Mouse (Mus musculus) embryonic facial prominence, embryonic 13.5 days (tissue): ENCODE data around the gene Rtkn2. TPM values are rescaled to one million over a fixed set of nuclear protein-coding genes. Genes with fewer than 3 reads are reported as not detected.

Experiments
- ATAC-seq: fragments of 200-750 bp; cut with Nextera tagmentation; 2 replicates; pipeline ENCODE4 v1.8.0; 2017; ENCODE audit warnings: low read depth; ENCODE audit not compliant: insufficient number of reproducible peaks, insufficient read depth, low FRiP score, low TSS enrichment
- H3K27ac ChIP-seq: fragments of 300-500 bp; sonication (generic); 2 replicates; pipeline ENCODE4 v1.5.1; 2015; ENCODE audit warnings: moderate library complexity, mild to moderate bottlenecking, inconsistent platforms
- H3K27me3 ChIP-seq: fragments of 300-500 bp; sonication (generic); 2 replicates; pipeline ENCODE4 v1.6.1; 2015; ENCODE audit warnings: mild to moderate bottlenecking, inconsistent platforms
- H3K36me3 ChIP-seq: fragments of 300-500 bp; sonication (generic); 2 replicates; pipeline ENCODE4 v1.6.1; 2015; ENCODE audit warnings: mild to moderate bottlenecking, inconsistent platforms
- H3K4me1 ChIP-seq: fragments of 300-500 bp; sonication (generic); 2 replicates; pipeline ENCODE4 v1.6.1; 2015; ENCODE audit warnings: inconsistent platforms
- H3K4me2 ChIP-seq: fragments of 300-500 bp; sonication (generic); 2 replicates; pipeline ENCODE4 v1.6.1; 2015; ENCODE audit warnings: moderate library complexity, mild to moderate bottlenecking, inconsistent platforms
- H3K4me3 ChIP-seq: fragments of 300-500 bp; sonication (generic); 2 replicates; pipeline ENCODE4 v1.5.1; 2015; ENCODE audit warnings: mild to moderate bottlenecking, inconsistent platforms
- H3K9ac ChIP-seq: fragments of 300-500 bp; sonication (generic); 2 replicates; pipeline ENCODE4 v1.6.1; 2015; ENCODE audit warnings: mild to moderate bottlenecking, inconsistent platforms
- H3K9me3 ChIP-seq: fragments of 300-500 bp; sonication (generic); 2 replicates; pipeline ENCODE4 v1.6.1; 2016; ENCODE audit warnings: inconsistent platforms
- WGBS: fragments of 180-500 bp; shearing (Covaris S2); methylation state at CpG from one replicate; pipeline ENCODE4 v1.1.7; 2015; ENCODE audit warnings: mixed read lengths; 5-methylcytosine and 5-hydroxymethylcytosine counted together
- polyA plus RNA-seq: library from polyadenylated mRNA; unstranded; fragments of >200 nt; fragmentation: Nextera tagmentation; extraction: Ambion mirVana; gene quantifications from 2 replicates; pipeline ENCODE4 v1.2.1, GENCODE M21; 2015

Rtkn2 gene
- polyA plus RNA-seq, 1 experiment from 2014 or later, result 9.8 TPM

DNA sequence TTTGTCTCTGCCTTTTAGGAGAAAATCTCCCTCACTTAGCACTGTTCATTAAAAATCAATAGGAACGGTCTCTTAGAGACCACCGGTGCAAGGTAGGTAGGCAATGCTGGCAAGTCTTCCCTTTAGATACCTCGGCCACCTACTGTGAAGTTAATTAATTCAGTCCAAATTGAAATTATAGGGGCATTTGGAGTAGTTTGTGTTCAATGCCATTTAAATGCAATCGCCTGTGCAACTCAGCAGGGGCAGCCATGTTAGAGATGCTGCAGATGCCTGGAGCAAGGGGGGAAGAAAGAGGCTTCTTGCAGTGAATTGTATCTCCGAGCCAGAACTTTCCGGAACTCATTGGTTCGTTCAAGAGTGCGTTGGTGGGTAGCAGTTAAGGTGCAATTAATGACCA lies 65.5 kb downstream of the Rtkn2 start:
- 91% methylated on average over 8 of the region's 8 CpGs for WGBS

DNA sequence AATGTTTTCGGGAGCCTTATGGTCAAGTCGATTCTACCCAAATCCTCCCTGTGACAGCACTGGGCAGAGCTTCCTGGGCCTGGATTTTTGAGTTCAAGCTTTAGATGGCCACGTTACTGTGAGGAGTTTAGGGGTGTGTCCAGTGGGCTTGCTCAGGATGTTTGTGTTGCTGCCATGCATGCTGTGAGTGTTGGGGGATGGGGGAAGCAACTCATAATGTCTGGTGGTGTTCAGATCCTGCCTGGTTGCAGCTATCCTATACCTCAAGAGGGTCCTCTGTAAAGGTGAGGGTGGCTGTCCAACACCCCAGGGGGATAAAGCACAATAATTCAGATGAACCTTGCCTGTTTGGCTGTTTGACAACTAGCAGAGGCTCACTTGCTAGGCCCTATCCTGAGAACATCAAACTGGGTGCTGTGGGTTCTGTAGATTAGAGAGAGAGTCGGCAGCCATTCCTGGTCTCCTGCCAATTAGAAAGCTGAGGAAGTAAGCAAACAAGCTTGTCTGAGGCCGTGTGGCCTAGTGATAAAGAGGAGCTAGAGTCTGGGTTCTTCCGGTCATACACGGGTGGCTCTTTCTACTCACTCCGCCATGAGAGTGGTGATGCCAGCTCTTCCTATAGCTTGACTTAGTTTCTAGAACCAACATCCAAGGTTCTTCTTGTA lies 69.4 kb downstream of the Rtkn2 start:
- H3K9me3 ChIP-seq, result no peaks in the 10 kb centered on the region
- H3K36me3 ChIP-seq, result no peaks in the 10 kb centered on the region; the same call in 1 of the 2 replicates
- 87% methylated on average over 8 of the region's 8 CpGs for WGBS
- 0 out of 2 replicates have a peak, but pooled peaks cover 4% of the 10 kb centered on the region for H3K4me1 ChIP-seq
- H3K4me2 ChIP-seq, result no peak overlapping the region
- H3K9ac ChIP-seq, result no peak overlapping the region
- no peaks in the 10 kb centered on the region for H3K27me3 ChIP-seq
- no peak for ATAC-seq
- no peak overlapping the region for H3K27ac ChIP-seq
- H3K4me3 ChIP-seq, result no peak overlapping the region

More for the DNA sequence above, 65.5 kb downstream of the Rtkn2 start:
- no peak overlapping the region for H3K4me2 ChIP-seq
- no peaks in the 10 kb centered on the region for H3K27me3 ChIP-seq
- 0 out of 2 replicates have a peak, but pooled peaks cover 6% of the 10 kb centered on the region for H3K4me1 ChIP-seq
- peaks cover 3% of the 10 kb centered on the region; the same call in 1 of the 2 replicates for H3K36me3 ChIP-seq
- no peak overlapping the region for H3K27ac ChIP-seq
- H3K4me3 ChIP-seq, result no peak overlapping the region
- ATAC-seq, result no peak
- no peak overlapping the region for H3K9ac ChIP-seq
- no peaks in the 10 kb centered on the region for H3K9me3 ChIP-seq

DNA sequence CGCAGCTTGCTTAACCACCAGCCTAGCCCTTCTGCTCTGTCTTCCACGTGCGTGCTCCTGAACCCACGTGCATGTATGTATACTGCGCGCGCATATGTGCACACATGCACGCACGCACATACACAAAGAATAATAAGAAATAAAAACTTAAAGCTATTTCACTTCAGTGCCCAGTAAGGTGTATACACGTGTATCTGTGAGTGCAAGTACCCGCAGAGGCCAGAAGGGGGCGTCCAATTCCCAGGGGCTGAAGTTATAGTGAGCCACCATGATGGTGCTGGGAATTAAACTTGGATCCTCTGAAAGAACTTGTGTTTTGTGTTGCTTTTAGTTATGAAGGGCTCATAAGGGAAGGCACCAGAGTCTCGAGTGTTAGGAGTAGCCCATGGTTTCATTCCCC lies 71.5 kb downstream of the Rtkn2 start:
- Histone ChIP-seq H3K4me3 (no peak overlapping the region), H3K9ac (no peak overlapping the region), H3K4me2 (no peak overlapping the region), H3K4me1 (0 out of 2 replicates have a peak, but pooled peaks cover 4% of the 10 kb centered on the region), H3K36me3 (no peaks in the 10 kb centered on the region; the same call in 1 of the 2 replicates), H3K9me3 (no peaks in the 10 kb centered on the region), H3K27ac (no peak overlapping the region), H3K27me3 (no peaks in the 10 kb centered on the region)
- no peak for ATAC-seq
- 85% methylated on average over 13 of the region's 13 CpGs for WGBS

DNA sequence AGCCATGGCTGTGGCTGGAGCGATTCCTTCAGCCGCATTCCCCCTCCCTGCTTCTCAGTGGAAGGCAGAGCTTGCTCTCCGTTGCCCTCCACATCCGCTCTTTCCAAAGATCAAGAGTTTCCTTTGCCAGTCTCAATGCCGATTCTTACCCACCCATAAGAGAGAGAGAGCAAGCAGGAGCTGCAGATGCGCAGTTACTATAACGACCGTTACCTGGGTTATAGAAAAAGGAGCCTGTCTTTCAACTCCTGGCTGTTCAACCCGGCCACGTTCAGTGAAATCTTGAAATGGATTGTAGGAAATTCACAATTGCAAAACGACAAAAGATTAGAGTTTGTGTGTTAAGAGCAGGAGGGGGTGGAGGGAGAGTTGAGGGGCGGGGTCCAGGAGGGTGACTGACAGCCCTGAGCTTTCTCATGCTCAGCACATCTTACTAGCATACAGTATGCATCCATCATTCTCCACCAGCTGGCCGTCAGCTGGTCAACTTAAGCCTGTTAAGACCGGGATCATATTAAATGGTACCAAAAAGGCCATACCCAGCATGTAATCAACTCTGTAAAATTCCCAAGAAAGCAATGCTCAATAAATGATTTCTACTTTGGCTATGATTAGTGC lies 72.1 kb downstream of the Rtkn2 start:
- no peak for ATAC-seq
- WGBS, result 92% methylated on average over 14 of the region's 14 CpGs
- Histone ChIP-seq H3K9me3 (no peaks in the 10 kb centered on the region), H3K4me3 (no peak overlapping the region), H3K4me2 (no peak overlapping the region), H3K36me3 (no peaks in the 10 kb centered on the region; the same call in 1 of the 2 replicates), H3K27ac (no peak overlapping the region), H3K4me1 (0 out of 2 replicates have a peak, but pooled peaks cover 4% of the 10 kb centered on the region), H3K27me3 (no peaks in the 10 kb centered on the region), H3K9ac (no peak overlapping the region)

DNA sequence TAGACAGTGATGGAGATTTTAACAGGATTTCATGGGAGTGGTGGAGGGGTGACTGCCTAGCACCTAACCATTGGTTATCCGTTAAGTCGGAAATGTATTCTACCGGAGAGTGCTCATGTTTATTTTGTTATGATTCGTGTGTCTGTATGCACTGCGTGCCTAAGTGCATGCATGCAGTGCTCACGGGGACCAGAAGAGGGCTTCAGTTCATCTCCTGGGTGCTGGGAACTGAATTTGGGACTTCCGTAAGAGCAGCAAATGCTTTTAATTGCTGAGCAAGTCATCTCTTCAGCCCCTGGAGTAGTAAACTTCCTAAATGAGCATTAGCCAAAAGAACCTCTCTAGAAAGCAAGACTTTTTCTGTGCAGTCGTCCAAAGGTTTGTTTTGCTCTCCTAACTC lies 72.9 kb downstream of the Rtkn2 start:
- Histone ChIP-seq H3K9me3 (no peaks in the 10 kb centered on the region), H3K4me3 (no peak overlapping the region), H3K27me3 (no peaks in the 10 kb centered on the region), H3K36me3 (no peaks in the 10 kb centered on the region; the same call in 1 of the 2 replicates), H3K4me2 (no peak overlapping the region), H3K27ac (no peak overlapping the region), H3K9ac (no peak overlapping the region), H3K4me1 (0 out of 2 replicates have a peak, but pooled peaks cover 4% of the 10 kb centered on the region)
- no peak for ATAC-seq
- WGBS, result 89% methylated on average over 8 of the region's 8 CpGs

DNA sequence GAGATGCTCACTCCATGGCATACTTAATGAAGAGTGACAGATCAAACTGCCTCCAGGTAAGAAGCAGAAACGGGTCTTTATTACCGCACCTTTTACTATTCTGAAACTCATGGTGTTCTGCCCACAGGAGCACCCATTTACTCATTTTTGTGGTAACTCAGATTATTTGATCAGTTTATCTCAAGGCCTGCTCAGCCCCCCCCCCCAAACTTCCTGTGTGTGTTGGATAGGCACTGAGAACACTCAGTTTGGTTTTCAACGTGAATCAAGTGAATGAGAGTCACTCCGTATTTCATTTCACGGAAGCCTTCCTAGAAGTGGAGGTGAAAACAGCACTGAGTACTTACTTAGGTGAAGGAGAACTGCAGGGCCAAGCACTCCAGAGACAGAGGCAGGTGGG lies 74.8 kb downstream of the Rtkn2 start:
- no peak for ATAC-seq
- 64% methylated on average over 5 of the region's 5 CpGs for WGBS

DNA sequence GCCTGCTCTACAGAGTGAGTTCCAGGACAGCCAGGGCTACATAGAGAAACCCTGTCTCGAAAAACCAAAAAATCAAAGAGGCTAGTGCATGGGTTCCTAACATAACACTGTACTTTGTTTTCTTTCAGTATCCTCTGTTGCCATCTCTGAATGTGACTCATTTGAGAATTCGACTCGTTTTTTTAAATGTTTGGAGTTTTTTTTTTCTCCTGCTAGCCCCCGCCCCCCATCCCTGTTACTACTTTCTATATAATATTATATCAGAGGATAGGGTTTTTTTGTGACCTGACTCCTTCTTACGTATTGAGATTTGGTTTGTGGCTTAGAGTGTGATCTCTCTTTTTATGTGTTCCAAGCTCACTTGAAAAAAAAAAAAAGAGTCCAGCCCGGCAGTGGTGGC lies 75.3 kb downstream of the Rtkn2 start:
- Histone ChIP-seq H3K4me2 (no peak overlapping the region), H3K9ac (no peak overlapping the region), H3K27me3 (no peaks in the 10 kb centered on the region), H3K27ac (no peak overlapping the region), H3K4me3 (no peak overlapping the region), H3K9me3 (no peaks in the 10 kb centered on the region), H3K4me1 (0 out of 2 replicates have a peak, but pooled peaks cover 4% of the 10 kb centered on the region), H3K36me3 (no peaks in the 10 kb centered on the region; the same call in 1 of the 2 replicates)
- WGBS, result 83% methylated on average over 6 of the region's 6 CpGs
- ATAC-seq, result no peak

More for the DNA sequence above, 74.8 kb downstream of the Rtkn2 start:
- Histone ChIP-seq H3K27me3 (no peaks in the 10 kb centered on the region), H3K9me3 (no peaks in the 10 kb centered on the region), H3K4me1 (0 out of 2 replicates have a peak, but pooled peaks cover 4% of the 10 kb centered on the region), H3K4me2 (no peak overlapping the region), H3K27ac (no peak overlapping the region), H3K4me3 (no peak overlapping the region), H3K36me3 (no peaks in the 10 kb centered on the region; the same call in 1 of the 2 replicates), H3K9ac (no peak overlapping the region)

DNA sequence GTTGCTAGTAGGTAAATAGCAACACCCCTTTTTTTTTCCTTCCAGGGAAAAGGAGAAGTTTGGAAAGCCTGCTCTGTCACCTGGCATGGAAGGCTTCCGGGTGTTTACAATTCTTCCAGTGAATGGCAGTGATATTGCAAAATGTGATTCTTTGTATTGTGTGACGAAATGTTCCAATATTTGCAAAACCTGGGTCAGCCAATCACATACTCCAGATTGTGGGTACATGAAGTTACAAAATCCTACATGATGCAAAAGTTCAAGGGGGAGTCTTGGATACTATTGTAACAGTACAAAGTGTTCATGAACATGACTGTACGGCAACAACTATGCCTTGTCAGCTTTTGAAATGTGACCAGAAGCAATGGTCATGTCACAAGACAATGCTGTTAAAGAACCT lies 78.5 kb downstream of the Rtkn2 start:
- no peaks in the 10 kb centered on the region for H3K36me3 ChIP-seq
- H3K9ac ChIP-seq, result no peak overlapping the region
- no peak overlapping the region for H3K4me3 ChIP-seq
- H3K27ac ChIP-seq, result no peak overlapping the region
- 94% methylated on average over 3 of the region's 3 CpGs for WGBS
- no peak for ATAC-seq
- H3K27me3 ChIP-seq, result no peaks in the 10 kb centered on the region
- H3K4me1 ChIP-seq, result 0 out of 2 replicates have a peak, but pooled peaks cover 4% of the 10 kb centered on the region
- no peaks in the 10 kb centered on the region for H3K9me3 ChIP-seq
- no peak overlapping the region for H3K4me2 ChIP-seq

DNA sequence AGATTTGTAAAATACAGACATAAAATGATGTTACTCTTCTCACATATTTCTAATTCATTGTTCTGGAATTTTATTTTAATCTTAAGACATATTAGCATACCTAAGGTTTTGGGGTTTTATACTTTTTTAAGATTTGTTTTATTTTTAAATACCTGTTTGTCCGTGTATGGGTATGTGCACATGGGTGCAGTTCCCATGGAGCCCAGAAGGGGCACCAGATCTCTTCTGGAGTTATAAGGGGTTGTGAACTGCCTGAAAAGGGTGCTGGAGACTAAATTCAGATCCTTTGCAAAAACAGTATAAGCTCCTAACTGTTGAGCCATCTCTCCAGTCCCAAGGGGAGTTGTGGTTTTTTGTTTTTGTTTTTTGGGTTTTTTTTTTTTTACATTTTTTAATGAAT lies 79.0 kb downstream of the Rtkn2 start:
- no peaks in the 10 kb centered on the region for H3K27me3 ChIP-seq
- WGBS, result 98% methylated on average over 1 of the region's 1 CpGs
- H3K9me3 ChIP-seq, result no peaks in the 10 kb centered on the region
- no peak for ATAC-seq
- no peak overlapping the region for H3K9ac ChIP-seq
- no peak overlapping the region for H3K4me3 ChIP-seq
- H3K27ac ChIP-seq, result no peak overlapping the region
- H3K4me2 ChIP-seq, result no peak overlapping the region
- H3K36me3 ChIP-seq, result no peaks in the 10 kb centered on the region
- H3K4me1 ChIP-seq, result 0 out of 2 replicates have a peak, but pooled peaks cover 2% of the 10 kb centered on the region

DNA sequence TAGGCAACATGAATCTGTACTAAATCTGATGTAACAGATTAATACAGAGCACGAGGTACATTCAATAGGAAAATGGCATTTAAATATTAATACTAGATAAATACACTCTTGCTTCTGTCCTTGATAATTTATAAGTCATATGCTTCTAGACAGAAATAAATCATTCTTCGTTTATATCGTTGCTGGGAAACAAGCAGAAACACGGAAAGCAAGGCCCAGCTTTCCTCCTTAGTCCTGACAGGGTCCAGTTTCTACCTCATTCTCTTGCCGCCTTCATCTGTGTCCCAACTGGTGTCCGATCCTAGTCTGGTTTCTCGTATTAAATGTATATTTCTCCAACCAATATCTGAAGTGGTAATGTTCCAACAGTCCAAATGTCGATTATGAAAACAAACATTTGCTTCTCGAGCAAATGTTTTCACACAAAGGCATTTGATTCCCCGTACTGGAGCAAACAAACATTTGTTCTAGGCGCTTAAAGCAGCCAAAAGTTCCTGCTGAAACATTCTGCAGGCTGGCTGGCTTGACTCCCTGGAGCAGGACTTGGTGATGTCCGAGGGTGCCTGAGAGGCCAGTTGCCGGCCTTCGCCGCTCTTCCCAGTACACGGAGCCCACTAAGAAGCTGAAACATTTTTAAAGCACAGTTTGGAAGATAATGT lies 81.3 kb downstream of the Rtkn2 start:
- ATAC-seq, result no peak
- no peak overlapping the region for H3K27ac ChIP-seq
- 80% methylated on average over 16 of the region's 16 CpGs for WGBS

DNA sequence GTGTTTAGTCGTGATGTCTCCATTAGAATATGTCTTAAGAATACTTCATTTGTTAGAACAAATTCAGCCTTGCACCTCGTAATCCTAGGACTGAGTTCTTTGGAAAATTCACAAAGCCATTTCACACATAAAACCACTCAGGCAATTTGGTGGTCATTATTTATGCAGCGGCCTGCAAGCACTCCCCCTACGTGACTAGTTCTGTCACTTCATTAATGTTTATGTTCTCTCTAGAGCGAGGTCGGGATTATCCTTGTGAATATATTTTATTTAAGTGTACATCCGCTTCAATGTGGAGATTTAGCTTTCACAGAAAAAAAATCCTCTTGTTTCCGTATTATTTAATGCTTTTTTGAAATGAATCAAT lies 81.9 kb downstream of the Rtkn2 start:
- no peaks in the 10 kb centered on the region for H3K27me3 ChIP-seq
- ATAC-seq, result no peak
- H3K4me1 ChIP-seq, result peaks cover 4% of the 10 kb centered on the region; the same call in 1 of the 2 replicates
- no peak overlapping the region for H3K27ac ChIP-seq
- no peak overlapping the region for H3K9ac ChIP-seq
- no peaks in the 10 kb centered on the region for H3K9me3 ChIP-seq
- WGBS, result 86% methylated on average over 8 of the region's 8 CpGs
- no peak overlapping the region for H3K4me2 ChIP-seq
- H3K4me3 ChIP-seq, result no peak overlapping the region
- H3K36me3 ChIP-seq, result no peaks in the 10 kb centered on the region

More for the DNA sequence above, 81.3 kb downstream of the Rtkn2 start:
- H3K9ac ChIP-seq, result no peak overlapping the region
- no peaks in the 10 kb centered on the region for H3K27me3 ChIP-seq
- H3K4me2 ChIP-seq, result no peak overlapping the region
- H3K9me3 ChIP-seq, result no peaks in the 10 kb centered on the region
- H3K4me3 ChIP-seq, result no peak overlapping the region
- no peaks in the 10 kb centered on the region for H3K36me3 ChIP-seq
- H3K4me1 ChIP-seq, result peaks cover 4% of the 10 kb centered on the region; the same call in 1 of the 2 replicates
